Mouse (Mus musculus) G1E (cell line): ENCODE measurements around the gene Lrp1. TPM values are rescaled to one million over a fixed set of nuclear protein-coding genes. Genes with fewer than 3 reads are reported as not detected.

ENCODE experiments used
- ATAC-seq: 2 replicates; pipeline ENCODE4 v1.8.0; 2016; ENCODE audit warnings: mild to moderate bottlenecking; ENCODE audit not compliant: insufficient number of reproducible peaks, poor library complexity, low FRiP score, severe bottlenecking; ENCODE audit errors: extremely low read depth
- DNase-seq: peaks from one replicate; pipeline ENCODE4 v3.0.0; 2012; ENCODE audit warnings: low spot score
- H3K27me3 ChIP-seq: 2 replicates; pipeline ENCODE4 v1.6.1; 2012; ENCODE audit warnings: mild to moderate bottlenecking, low read length, inconsistent platforms; ENCODE audit not compliant: insufficient read depth
- H3K36me3 ChIP-seq: replicated peaks from 2 replicates; pipeline ENCODE3; 2012; ENCODE audit warnings: mild to moderate bottlenecking, inconsistent platforms
- H3K4me1 ChIP-seq: 2 replicates; pipeline ENCODE4 v1.6.1; 2012; ENCODE audit warnings: low read depth, low read length, inconsistent platforms, mixed read lengths; ENCODE audit not compliant: insufficient read depth
- H3K4me3 ChIP-seq: 2 replicates; pipeline ENCODE4 v1.5.1; 2012; ENCODE audit warnings: low read depth, mild to moderate bottlenecking, inconsistent platforms, low read length, moderate library complexity, mixed read lengths
- H3K9me3 ChIP-seq: replicated peaks from 2 replicates; pipeline ENCODE4 v1.6.1; 2012; ENCODE audit warnings: inconsistent platforms
- CTCF ChIP-seq: IDR thresholded peaks from 2 replicates; pipeline ENCODE4 v1.5.1; 2012; ENCODE audit warnings: low read depth, low read length, inconsistent platforms, mixed read lengths
- GATA1 ChIP-seq: IDR thresholded peaks from 2 replicates; pipeline ENCODE4 v1.6.1; 2012; ENCODE audit warnings: borderline replicate concordance, low read length, inconsistent platforms, mixed read lengths
- GATA2 ChIP-seq: IDR thresholded peaks from 2 replicates; pipeline ENCODE4 v1.6.1; 2012; ENCODE audit warnings: low read depth, low read length, inconsistent platforms, borderline replicate concordance
- POLR2AphosphoS5 ChIP-seq: IDR thresholded peaks from 2 replicates; pipeline ENCODE4 v1.6.1; 2012; ENCODE audit warnings: low read depth, low read length, inconsistent platforms; ENCODE audit not compliant: insufficient replicate concordance
- TAL1 ChIP-seq: conservative IDR thresholded peaks from 2 replicates; pipeline ENCODE4 v1.6.1; 2012; ENCODE audit warnings: low read depth, low read length, inconsistent platforms, mixed read lengths
- polyA plus RNA-seq: library from polyadenylated mRNA; stranded (reverse); fragments of >175 nt; gene quantifications from 2 replicates; pipeline ENCODE4 v1.2.3, GENCODE M21; 2012
- total RNA-seq, 2 experiments: library from RNA; stranded (forward) in 1 of 2; stranded (reverse) in 1 of 2; fragments of 200-1000 nt in 1 of 2; fragments of >200 nt in 1 of 2; fragmentation: Nextera tagmentation in 1 of 2; gene quantifications; 2 replicates each; pipeline ENCODE4 v1.2.3; 2014 to 2017

The Lrp1 gene
- total and polyA plus RNA-seq, 3 experiments: 0.27 to 0.67 (median 0.30) TPM

- no peaks in the 10 kb centered on the region for H3K9me3 ChIP-seq
- no peak for TF ChIP-seq GATA1
- no peak overlapping the region for H3K4me3 ChIP-seq
- no peaks in the 10 kb centered on the region for H3K36me3 ChIP-seq
- H3K27me3 ChIP-seq: peaks cover 76% of the 10 kb centered on the region
- no peak for DNase-seq
- no peak for ATAC-seq
- H3K4me1 ChIP-seq: peaks cover 18% of the 10 kb centered on the region
Observed at GRCm38 (mm10) chr10:127541510-127541909, 79.4 kb downstream of the Lrp1 start.

DNA sequence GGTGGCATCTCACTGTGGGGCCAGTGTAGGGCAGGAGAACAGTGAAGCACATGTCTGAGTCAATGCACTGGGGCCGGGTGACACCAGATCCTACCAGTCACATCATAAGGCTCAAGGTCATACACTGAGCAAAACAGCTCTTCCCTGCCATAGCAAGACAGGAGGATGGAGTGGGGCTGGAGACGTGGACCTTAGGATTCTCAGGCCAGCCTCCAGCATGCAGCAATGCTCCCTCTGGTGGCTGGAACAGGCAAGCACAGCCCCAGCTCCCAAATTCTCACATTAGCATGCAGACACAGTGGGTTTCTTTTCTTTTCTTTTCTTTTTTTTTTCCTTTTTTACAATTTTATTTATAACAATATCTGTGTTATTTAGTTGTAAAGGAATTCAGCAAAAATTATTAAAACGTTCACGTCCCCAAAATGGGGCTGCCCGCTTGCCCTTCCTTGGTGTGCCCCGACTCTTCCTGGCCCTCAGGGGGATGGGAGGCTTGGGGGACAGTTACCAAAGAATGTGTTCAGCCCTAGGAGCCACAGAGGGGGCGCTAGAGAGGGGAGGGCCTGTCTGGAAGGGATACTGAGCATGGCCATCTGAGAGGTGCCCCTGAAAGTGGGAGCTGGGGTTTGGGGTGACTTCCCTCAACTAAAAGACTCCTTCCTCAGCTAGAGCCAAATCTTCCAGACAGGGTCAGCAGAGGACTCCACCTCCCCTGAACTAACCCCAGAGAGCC, 82.9 kb downstream of the Lrp1 start:
- Histone ChIP-seq H3K27me3 (peaks cover 84% of the 10 kb centered on the region), H3K4me3 (no peak overlapping the region), H3K9me3 (no peaks in the 10 kb centered on the region), H3K4me1 (peaks cover 46% of the 10 kb centered on the region), H3K36me3 (no peaks in the 10 kb centered on the region)
- DNase-seq (peak; percentile 66), ATAC-seq (peak; percentile 34; the same call in 1 of the 2 replicates)
- TF ChIP-seq CTCF (peak; percentile 99), POLR2AphosphoS5 (no peak)

DNA sequence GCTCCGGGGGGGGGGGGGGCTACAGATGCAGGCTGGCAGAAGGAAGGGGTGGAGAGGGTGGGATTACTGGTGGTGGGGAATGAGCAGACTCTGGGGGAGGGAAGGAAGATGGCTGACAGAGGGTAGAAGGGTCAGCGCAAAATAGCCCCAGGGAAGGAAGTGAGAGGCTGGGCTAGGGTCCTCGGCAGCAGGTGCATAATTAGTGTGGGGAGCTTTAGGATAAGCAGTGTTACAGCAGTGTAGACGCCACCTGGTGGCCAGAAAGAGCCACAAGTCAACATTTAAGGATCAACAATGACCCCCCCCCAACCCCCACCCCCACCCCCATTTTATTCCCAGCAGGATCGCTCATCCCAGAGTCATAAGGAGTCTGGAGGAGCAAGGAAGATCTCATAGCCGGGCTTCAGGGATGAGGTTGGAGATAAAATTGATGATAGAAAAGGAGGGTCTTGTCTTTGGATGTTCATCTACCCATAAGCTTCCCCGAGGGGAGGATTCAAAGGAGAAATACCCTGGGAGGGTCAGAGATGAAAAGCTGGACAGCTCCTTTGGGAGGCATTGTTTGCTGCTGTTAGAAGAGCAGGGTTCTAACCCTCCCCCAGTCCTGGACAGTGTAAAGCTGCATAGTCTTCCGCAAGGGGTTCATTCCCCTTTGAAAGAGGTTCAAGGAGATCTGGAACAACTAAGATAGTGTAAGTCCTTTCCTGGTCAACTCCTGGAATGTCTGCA, 84.2 kb downstream of the Lrp1 start:
- H3K4me3 ChIP-seq: no peak overlapping the region
- no peaks in the 10 kb centered on the region for H3K9me3 ChIP-seq
- ATAC-seq (no peak), DNase-seq (no peak)
- TF ChIP-seq POLR2AphosphoS5: no peak
- no peak for TF ChIP-seq GATA1
- TF ChIP-seq CTCF: no peak
- no peak for TF ChIP-seq TAL1
- no peak for TF ChIP-seq GATA2
- peaks cover 46% of the 10 kb centered on the region for H3K4me1 ChIP-seq
- peaks cover 84% of the 10 kb centered on the region for H3K27me3 ChIP-seq
- no peaks in the 10 kb centered on the region for H3K36me3 ChIP-seq

DNA sequence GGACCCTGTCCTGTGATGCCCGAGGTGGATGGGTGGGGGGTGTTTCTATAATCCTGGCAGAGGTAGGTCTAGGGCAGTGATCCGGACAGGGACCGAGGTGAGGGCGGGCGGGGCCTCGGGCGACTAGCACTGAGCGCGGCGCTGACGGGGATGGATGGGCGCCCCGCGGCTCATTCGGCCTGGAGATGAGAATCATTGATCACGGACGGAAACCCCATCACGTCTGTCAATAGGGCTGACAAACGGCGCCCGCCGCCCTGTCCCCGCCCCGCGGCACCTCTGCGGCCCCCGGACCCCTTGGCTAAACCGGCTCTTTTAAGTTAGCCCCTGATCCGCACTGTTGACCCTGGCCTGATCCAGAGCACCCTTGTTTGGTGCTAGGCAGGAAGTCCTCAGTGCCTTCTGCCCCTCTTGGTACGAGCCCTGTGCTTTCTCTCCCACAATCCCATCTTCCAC, 86.0 kb downstream of the Lrp1 start:
- no peaks in the 10 kb centered on the region for H3K36me3 ChIP-seq
- H3K4me1 ChIP-seq: peaks cover 49% of the 10 kb centered on the region
- peak overlapping the region; percentile 44; the same call in 1 of the 2 replicates for H3K4me3 ChIP-seq
- no peaks in the 10 kb centered on the region for H3K9me3 ChIP-seq
- peaks cover 84% of the 10 kb centered on the region for H3K27me3 ChIP-seq
- DNase-seq (no peak), ATAC-seq (no peak)
- TF ChIP-seq CTCF (no peak), GATA1 (no peak), GATA2 (no peak), TAL1 (no peak), POLR2AphosphoS5 (no peak)

DNA sequence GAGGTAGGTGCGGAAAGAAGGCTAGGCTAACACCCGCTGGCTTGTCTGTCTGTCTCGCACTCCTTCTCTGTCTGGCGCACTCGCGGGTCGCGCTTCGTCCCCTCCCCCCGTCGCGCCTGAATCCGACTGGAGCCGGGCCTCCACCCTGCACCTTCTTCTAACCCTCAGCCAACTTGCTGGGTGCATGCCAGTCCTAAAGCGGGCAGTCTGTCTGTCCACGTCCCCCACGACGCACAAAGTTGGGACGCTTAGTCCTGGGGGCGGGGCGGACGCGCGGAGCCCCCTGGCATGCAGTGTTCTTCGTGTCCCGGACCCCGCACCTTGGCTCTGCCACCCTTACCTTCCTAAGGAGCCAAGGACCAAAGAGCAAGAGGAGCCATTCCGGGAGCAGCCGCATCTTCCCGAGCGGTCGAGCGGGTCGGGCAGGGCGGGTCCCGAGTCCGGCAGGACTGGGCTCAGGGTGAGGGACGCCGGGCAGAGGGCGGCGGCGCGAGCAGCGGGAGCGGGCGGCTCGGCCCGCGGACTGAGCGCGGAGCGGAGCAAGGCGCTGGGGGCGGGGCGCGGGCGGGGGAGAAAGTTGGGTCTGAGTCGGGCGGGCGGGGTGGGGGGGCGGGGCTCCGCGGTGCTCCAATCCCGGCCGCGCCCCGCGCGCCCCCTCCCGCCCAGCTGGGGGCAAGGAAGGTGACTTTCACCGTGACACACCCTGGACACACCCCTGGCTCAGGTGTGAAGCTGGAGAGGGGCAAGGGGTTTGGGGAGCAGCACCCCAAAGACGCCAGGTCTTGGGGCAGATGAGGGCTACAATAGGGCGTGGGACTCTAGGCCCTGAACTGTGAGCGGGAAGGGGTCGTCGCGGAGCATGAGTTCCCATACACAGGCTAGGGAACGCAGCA, 86.7 kb downstream of the Lrp1 start, which contains the start of gene Nxph4:
TSS of gene Nxph4 (minus strand) at position 524 of the 893 bp plus-strand sequence.
- H3K36me3 ChIP-seq: no peaks in the 10 kb centered on the region
- no peak for TF ChIP-seq GATA2
- TF ChIP-seq POLR2AphosphoS5: no peak
- no peak for TF ChIP-seq GATA1
- no peak for TF ChIP-seq TAL1
- TF ChIP-seq CTCF: no peak
- peaks cover 44% of the 10 kb centered on the region for H3K4me1 ChIP-seq
- H3K9me3 ChIP-seq: no peaks in the 10 kb centered on the region
- peaks cover 84% of the 10 kb centered on the region for H3K27me3 ChIP-seq
- ATAC-seq (no peak), DNase-seq (no peak)
- peak within 1 kb of the TSS; percentile 65; the same call in 1 of the 2 replicates for H3K4me3 ChIP-seq

- H3K36me3 ChIP-seq: no peaks in the 10 kb centered on the region
- no peak overlapping the region for H3K4me3 ChIP-seq
- peaks cover 31% of the 10 kb centered on the region for H3K4me1 ChIP-seq
- ATAC-seq (no peak), DNase-seq (no peak)
- no peak for TF ChIP-seq POLR2AphosphoS5
- TF ChIP-seq TAL1: no peak
- TF ChIP-seq CTCF: no peak
- TF ChIP-seq GATA2: no peak
- TF ChIP-seq GATA1: no peak
- H3K9me3 ChIP-seq: peaks cover 13% of the 10 kb centered on the region
- H3K27me3 ChIP-seq: peaks cover 99% of the 10 kb centered on the region
Observed at GRCm38 (mm10) chr10:127531548-127531947, 89.4 kb downstream of the Lrp1 start.
